Mouse (Mus musculus) intestine, embryonic 16.5 days (tissue): ENCODE results near the gene Apol8. TPM values are rescaled to one million over a fixed set of nuclear protein-coding genes. Genes with fewer than 3 reads are reported as not detected.

Source experiments
- polyA plus RNA-seq: library from polyadenylated mRNA; unstranded; fragments of >200 nt; fragmentation: Nextera tagmentation; extraction: Ambion mirVana; gene quantifications from 2 replicates; pipeline ENCODE4 v1.2.1, GENCODE M21; 2015

Apol8 gene
- polyA plus RNA-seq, 1 experiment from 2014 or later, result 0.34 TPM

Other genes with a start within 250 kb of the Apol8 start
- gene Apol11a, start 248.7 kb downstream of the Apol8 start, polyA plus RNA-seq, result not detected in 2 replicates
- gene Apol7c, start 223.7 kb downstream of the Apol8 start, polyA plus RNA-seq, result 5.3 and 5.7 TPM in 2 replicates
- not detected in 2 replicates for gene 1700025B11Rik, start 195.1 kb downstream of the Apol8 start, polyA plus RNA-seq
- gene Apol10b, start 160.9 kb downstream of the Apol8 start, polyA plus RNA-seq, result 0.47 and 0.55 TPM in 2 replicates
- not detected in 2 replicates for gene Gm36245, start 157.7 kb downstream of the Apol8 start, polyA plus RNA-seq
- gene Apol11b, start 113.7 kb downstream of the Apol8 start, polyA plus RNA-seq, result 0.17 TPM in 1 of 2 replicates, not detected in the other
- 0.50 and 0.70 TPM in 2 replicates for gene Apol7e, start 58.1 kb downstream of the Apol8 start, polyA plus RNA-seq
- 0.11 and 0.13 TPM in 2 replicates for gene Apol9b, start 28.0 kb downstream of the Apol8 start, polyA plus RNA-seq
- 39.1 and 43.8 TPM in 2 replicates for gene Myh9, start 85.2 kb upstream of the Apol8 start, polyA plus RNA-seq
- gene Txn2, start 172.0 kb upstream of the Apol8 start, polyA plus RNA-seq, result 357 and 388 TPM in 2 replicates
- 1.8 and 2.0 TPM in 2 replicates for gene Foxred2, start 199.7 kb upstream of the Apol8 start, polyA plus RNA-seq
- gene Eif3d, start 213.8 kb upstream of the Apol8 start, polyA plus RNA-seq, result 166 and 186 TPM in 2 replicates